8 mouse cellular contexts compared by ENCODE assay signal in the genomic region with DNA sequence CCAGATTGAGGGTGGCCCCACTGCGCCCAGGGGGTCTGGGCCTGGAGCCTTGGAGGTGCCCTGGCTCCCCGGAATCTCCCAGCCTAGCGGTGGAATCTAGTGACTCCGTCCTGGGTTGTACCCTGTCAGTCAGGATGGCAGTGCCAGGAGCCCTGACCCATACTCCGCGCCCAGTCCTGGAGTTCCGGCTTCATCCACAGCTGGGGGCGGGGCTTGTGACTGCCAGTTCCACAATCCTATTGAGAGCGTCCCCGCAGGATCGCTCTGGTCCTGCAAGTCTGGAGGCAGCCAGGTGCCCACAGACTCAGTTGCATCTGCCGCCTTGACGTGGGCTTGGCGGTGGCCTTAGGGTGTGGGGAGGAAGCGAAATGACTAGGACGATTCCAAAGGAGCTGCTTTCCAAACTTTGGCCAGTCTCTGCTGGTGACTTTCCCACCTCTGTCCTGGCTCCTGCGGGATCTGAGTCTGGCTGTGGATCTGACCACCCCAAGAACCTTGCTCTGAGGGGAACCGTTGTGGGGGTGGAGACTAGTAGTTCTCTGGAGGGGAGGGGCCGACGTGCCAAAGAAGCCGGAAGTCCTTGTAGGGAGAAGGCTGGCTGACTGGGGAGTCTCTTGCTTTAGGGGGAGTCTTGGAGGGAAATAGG. TPM values are rescaled to one million over a fixed set of nuclear protein-coding genes. Genes with fewer than 3 reads are reported as not detected.
DNase-seq lines count a peak whose midpoint lies in the region; ATAC-seq and TF ChIP-seq lines count a peak whose summit lies in the region.

No protein-coding gene starts in this region.

- peak overlapping the region; percentile 87 for H3K9ac ChIP-seq in intestine, postnatal 0 days (ENCODE audit: low read depth, low read length)
- peak overlapping the region; percentile 46; the same call in 1 of the 2 replicates for H3K9ac ChIP-seq in midbrain, postnatal 0 days (replicated peaks; ENCODE audit: low read length, poor library complexity, severe bottlenecking)

- peak; percentile 31; the same call in 1 of the 2 replicates for TF ChIP-seq CTCF in cerebellum, adult 2 months (IDR thresholded peaks at IDR 0.05; ENCODE audit: borderline replicate concordance, insufficient read depth, low read depth, low read length)
- TF ChIP-seq CTCF in intestine, postnatal 0 days (IDR thresholded peaks at IDR 0.05; ENCODE audit: low read depth), result peak; percentile 76
- peak; percentile 64 for TF ChIP-seq CTCF in midbrain, postnatal 0 days (IDR thresholded peaks at IDR 0.05)
- TF ChIP-seq CTCF in spleen, adult 2 months (IDR thresholded peaks at IDR 0.05; ENCODE audit: extremely low read depth, insufficient read depth, insufficient read length, insufficient replicate concordance), result no peak

- H3K4me3 ChIP-seq in cerebellum, adult 2 months (replicated peaks; ENCODE audit: insufficient read depth, low read depth, low read length), result peak overlapping the region; percentile 52
- H3K4me3 ChIP-seq in intestine, postnatal 0 days (ENCODE audit: low read depth, low read length), result peak overlapping the region; percentile 91
- peak overlapping the region; percentile 52 for H3K4me3 ChIP-seq in midbrain, postnatal 0 days (ENCODE audit: low read depth, low read length)
- H3K4me3 ChIP-seq in spleen, adult 2 months (ENCODE audit: extremely low read depth, insufficient read depth, insufficient read length), result peak overlapping the region; percentile 92

- peak overlapping the region; percentile 98 for H3K4me2 ChIP-seq in intestine, postnatal 0 days (replicated peaks; ENCODE audit: low read depth)
- H3K4me2 ChIP-seq in midbrain, postnatal 0 days (ENCODE audit: low read depth, low read length, poor library complexity, severe bottlenecking), result peak overlapping the region; percentile 93

- peaks cover 33% of the 10 kb centered on the region for H3K36me3 ChIP-seq in intestine, postnatal 0 days (ENCODE audit: control insufficient read depth, insufficient read depth)
- no peaks in the 10 kb centered on the region for H3K36me3 ChIP-seq in midbrain, postnatal 0 days (ENCODE audit: insufficient read depth, low read length)
- H3K36me3 ChIP-seq in spleen, adult 2 months (ENCODE audit: control insufficient read depth, insufficient read depth, low read length), result peaks cover 16% of the 10 kb centered on the region

- H3K9me3 ChIP-seq in intestine, postnatal 0 days (ENCODE audit: control insufficient read depth), result no peaks in the 10 kb centered on the region
- no peaks in the 10 kb centered on the region for H3K9me3 ChIP-seq in midbrain, postnatal 0 days (ENCODE audit: low read length)

- no peak overlapping the region for H3K27ac ChIP-seq in cerebellum, adult 2 months (ENCODE audit: insufficient read depth, low read length)
- H3K27ac ChIP-seq in intestine, postnatal 0 days (ENCODE audit: low read depth, low read length), result peak overlapping the region; percentile 89
- no peak overlapping the region for H3K27ac ChIP-seq in midbrain, postnatal 0 days (ENCODE audit: low read depth, low read length)
- peak overlapping the region; percentile 56 for H3K27ac ChIP-seq in spleen, adult 2 months (ENCODE audit: insufficient read depth, low read length)

- ATAC-seq in cerebellum, adult (ENCODE audit: insufficient number of reproducible peaks, low FRiP score, low TSS enrichment), result no peak
- peak; percentile 72 for ATAC-seq in granulocyte monocyte progenitor cell, adult 5-6 weeks (replicated peaks; ENCODE audit: poor library complexity, severe bottlenecking)
- ATAC-seq in intestine, postnatal 0 days, result peak; percentile 85
- ATAC-seq in midbrain, postnatal 0 days (ENCODE audit: low FRiP score), result peak; percentile 79

- peak; percentile 42 to 47 for DNase-seq in cerebellum, adult 2 months
- peak; percentile 62 for DNase-seq in embryo, embryonic 11.5 days (ENCODE audit: low read depth, low spot score)
- peak; percentile 91 for DNase-seq in liver
- peak; percentile 88 for DNase-seq in midbrain, postnatal 0 days (ENCODE audit: low spot score)
- DNase-seq in spleen, adult 2 months (ENCODE audit: low read depth in 1 of 2, low spot score in 2 of 2), result peak; percentile 63 to 78

- H3K27me3 ChIP-seq in cerebellum, adult 2 months (ENCODE audit: control insufficient read depth, insufficient read depth, low read length), result no peaks in the 10 kb centered on the region; the same call in 1 of the 2 replicates
- no peaks in the 10 kb centered on the region for H3K27me3 ChIP-seq in intestine, postnatal 0 days (replicated peaks; ENCODE audit: control insufficient read depth, insufficient read depth, low read length)
- peaks cover 10% of the 10 kb centered on the region; the same call in 1 of the 2 replicates for H3K27me3 ChIP-seq in midbrain, postnatal 0 days (ENCODE audit: insufficient read depth, low read length)
- no peaks in the 10 kb centered on the region for H3K27me3 ChIP-seq in spleen, adult 2 months (ENCODE audit: control insufficient read depth, insufficient read depth, low read length)

- TF ChIP-seq POLR2A in cerebellum, adult 2 months (IDR thresholded peaks at IDR 0.05; ENCODE audit: borderline replicate concordance, insufficient read depth, low read length), result no peak
- no peak for TF ChIP-seq POLR2A in spleen, adult 2 months (IDR thresholded peaks at IDR 0.05; ENCODE audit: low read depth, low read length)

- 1% methylated on average over 21 of the region's 21 CpGs for WGBS in cerebellum, adult 2 months
- under 1% methylated on average over 21 of the region's 21 CpGs for WGBS in intestine, postnatal 0 days
- WGBS in midbrain, postnatal 0 days, result under 1% methylated on average over 21 of the region's 21 CpGs
- under 1% methylated on average over 21 of the region's 21 CpGs for WGBS in spleen, adult 2 months

- peaks cover 8% of the 10 kb centered on the region for H3K4me1 ChIP-seq in cerebellum, adult 2 months (ENCODE audit: control insufficient read depth, insufficient read depth, low read length)
- H3K4me1 ChIP-seq in intestine, postnatal 0 days (replicated peaks; ENCODE audit: control insufficient read depth, insufficient read depth, low read length), result peaks cover 9% of the 10 kb centered on the region
- H3K4me1 ChIP-seq in midbrain, postnatal 0 days (ENCODE audit: insufficient read depth, low read length), result no peaks in the 10 kb centered on the region
- peaks cover 5% of the 10 kb centered on the region; the same call in 1 of the 2 replicates for H3K4me1 ChIP-seq in spleen, adult 2 months (ENCODE audit: control insufficient read depth, insufficient read depth, insufficient read length)

RNA-seq across cellular contexts. Expression of a gene that starts 1.1 kb away (rescaled TPM):
- polyA plus RNA-seq in cerebellum, adult 2 months (2012; rRNA removed), result 0.78 and 0.93 TPM in 2 replicates
- 0.53 and 0.99 TPM in 2 replicates for total RNA-seq in granulocyte monocyte progenitor cell, adult 5-6 weeks (2014; fragmentation: Nextera tagmentation)
- 0.30 TPM in 1 of 2 replicates, not detected in the other for total RNA-seq in granulocyte monocyte progenitor cell, adult 5-6 weeks (2017)
- polyA plus RNA-seq in intestine, postnatal 0 days (2015; fragmentation: Nextera tagmentation; extraction: Ambion mirVana), result 0.29 and 0.37 TPM in 2 replicates
- 2.4 TPM in 1 of 2 replicates, not detected in the other for total RNA-seq in midbrain, postnatal 0 days (2014; rRNA removed)
- 1.2 and 2.7 TPM in 2 replicates for polyA plus RNA-seq in midbrain, postnatal 0 days (2015; fragmentation: Nextera tagmentation; extraction: Ambion mirVana)
- 0.25 TPM in 1 of 2 replicates, not detected in the other for polyA plus RNA-seq in spleen, adult 2 months (2012; rRNA removed)

RNA-seq across cellular contexts. Expression of a gene that starts 1.1 kb away (rescaled TPM):
- 14.0 and 14.7 TPM in 2 replicates for polyA plus RNA-seq in cerebellum, adult 2 months (2012; rRNA removed)
- total RNA-seq in granulocyte monocyte progenitor cell, adult 5-6 weeks (2014; fragmentation: Nextera tagmentation), result 225 and 281 TPM in 2 replicates
- total RNA-seq in granulocyte monocyte progenitor cell, adult 5-6 weeks (2017), result 152 and 176 TPM in 2 replicates
- polyA plus RNA-seq in intestine, postnatal 0 days (2015; fragmentation: Nextera tagmentation; extraction: Ambion mirVana), result 116 and 129 TPM in 2 replicates
- total RNA-seq in midbrain, postnatal 0 days (2014; rRNA removed), result 18.8 and 25.3 TPM in 2 replicates
- polyA plus RNA-seq in midbrain, postnatal 0 days (2015; fragmentation: Nextera tagmentation; extraction: Ambion mirVana), result 14.0 and 14.6 TPM in 2 replicates
- 188 and 245 TPM in 2 replicates for polyA plus RNA-seq in spleen, adult 2 months (2012; rRNA removed)

RNA-seq across cellular contexts. Expression of a gene that starts 13.1 kb away (rescaled TPM):
- 0.16 TPM in 1 of 2 replicates, not detected in the other for polyA plus RNA-seq in cerebellum, adult 2 months (2012; rRNA removed)
- not detected in 2 replicates for total RNA-seq in granulocyte monocyte progenitor cell, adult 5-6 weeks (2014; fragmentation: Nextera tagmentation)
- not detected in 2 replicates for total RNA-seq in granulocyte monocyte progenitor cell, adult 5-6 weeks (2017)
- not detected in 2 replicates for polyA plus RNA-seq in intestine, postnatal 0 days (2015; fragmentation: Nextera tagmentation; extraction: Ambion mirVana)
- not detected in 2 replicates for total RNA-seq in midbrain, postnatal 0 days (2014; rRNA removed)
- polyA plus RNA-seq in midbrain, postnatal 0 days (2015; fragmentation: Nextera tagmentation; extraction: Ambion mirVana), result not detected in 2 replicates
- 7.6 and 7.9 TPM in 2 replicates for polyA plus RNA-seq in spleen, adult 2 months (2012; rRNA removed)

RNA-seq across cellular contexts. Expression of a gene that starts 15.2 kb away (rescaled TPM):
- 3.4 and 3.8 TPM in 2 replicates for polyA plus RNA-seq in cerebellum, adult 2 months (2012; rRNA removed)
- total RNA-seq in granulocyte monocyte progenitor cell, adult 5-6 weeks (2014; fragmentation: Nextera tagmentation), result 7.5 and 9.0 TPM in 2 replicates
- total RNA-seq in granulocyte monocyte progenitor cell, adult 5-6 weeks (2017), result 1.4 and 1.9 TPM in 2 replicates
- 7.0 and 9.2 TPM in 2 replicates for polyA plus RNA-seq in intestine, postnatal 0 days (2015; fragmentation: Nextera tagmentation; extraction: Ambion mirVana)
- total RNA-seq in midbrain, postnatal 0 days (2014; rRNA removed), result 5.1 and 11.1 TPM in 2 replicates
- polyA plus RNA-seq in midbrain, postnatal 0 days (2015; fragmentation: Nextera tagmentation; extraction: Ambion mirVana), result 9.1 and 10.4 TPM in 2 replicates
- 18.5 and 19.2 TPM in 2 replicates for polyA plus RNA-seq in spleen, adult 2 months (2012; rRNA removed)

RNA-seq across cellular contexts. Expression of a gene that starts 15.4 kb away (rescaled TPM):
- polyA plus RNA-seq in cerebellum, adult 2 months (2012; rRNA removed), result 0.78 and 1.2 TPM in 2 replicates
- total RNA-seq in granulocyte monocyte progenitor cell, adult 5-6 weeks (2014; fragmentation: Nextera tagmentation), result 198 and 208 TPM in 2 replicates
- 90.8 and 105 TPM in 2 replicates for total RNA-seq in granulocyte monocyte progenitor cell, adult 5-6 weeks (2017)
- 36.3 and 44.8 TPM in 2 replicates for polyA plus RNA-seq in intestine, postnatal 0 days (2015; fragmentation: Nextera tagmentation; extraction: Ambion mirVana)
- 6.3 and 8.8 TPM in 2 replicates for total RNA-seq in midbrain, postnatal 0 days (2014; rRNA removed)
- polyA plus RNA-seq in midbrain, postnatal 0 days (2015; fragmentation: Nextera tagmentation; extraction: Ambion mirVana), result 6.0 and 6.5 TPM in 2 replicates
- 61.6 and 68.4 TPM in 2 replicates for polyA plus RNA-seq in spleen, adult 2 months (2012; rRNA removed)

Comparison
In these comparisons a context has a peak if more than half of its experiments do, and no peak if none do; other contexts are left out.
1. H3K27ac ChIP-seq: peak in intestine, postnatal 0 days (single experiment) and spleen, adult 2 months (single experiment); none in cerebellum, adult 2 months (single experiment) and midbrain, postnatal 0 days (single experiment).
2. Peak in every context shown above with its lines, with median percentiles within 50 percentile points of each other: DNase-seq and H3K4me3 ChIP-seq.